Mouse (Mus musculus): ENCODE data around the gene Ahrr.

DNA sequence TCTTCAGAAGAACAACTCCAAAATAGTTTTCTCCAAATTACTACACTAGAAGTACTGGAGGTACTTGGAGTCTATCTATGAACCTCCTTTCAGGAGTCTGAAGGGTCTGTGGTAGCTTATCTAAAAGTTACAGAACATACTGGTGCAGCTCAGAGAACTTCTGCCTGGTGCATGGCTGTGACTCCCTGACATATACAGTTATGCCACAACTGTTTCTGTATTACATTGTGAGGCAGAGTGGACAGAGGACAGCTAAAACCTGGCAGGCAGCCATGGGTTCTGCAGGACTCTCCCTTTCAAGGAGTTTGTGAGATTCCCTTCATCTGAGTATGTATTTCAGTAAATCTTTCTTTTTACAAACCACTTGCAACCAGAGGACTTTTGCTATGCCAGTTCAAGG is 45.6 kb downstream of the Ahrr start:
- TF ChIP-seq CTCF (IDR thresholded peaks at IDR 0.05; ENCODE audit: low read depth, low read length): no peak
- TF ChIP-seq TAL1 (conservative IDR thresholded peaks at IDR 0.05; ENCODE audit: low read depth, low read length): no peak
- no peak for TF ChIP-seq GATA1 (IDR thresholded peaks at IDR 0.05; ENCODE audit: borderline replicate concordance, low read length)
- TF ChIP-seq GATA2 (IDR thresholded peaks at IDR 0.05; ENCODE audit: borderline replicate concordance, low read depth, low read length): no peak
- TF ChIP-seq POLR2AphosphoS5 (IDR thresholded peaks at IDR 0.05; ENCODE audit: insufficient replicate concordance, low read depth, low read length): no peak
